Mouse (Mus musculus) adrenal gland, adult 8-10 months (tissue): ENCODE data around the gene Zfp202. TPM values are rescaled to one million over a fixed set of nuclear protein-coding genes. Genes with fewer than 3 reads are reported as not detected.
"Not testable (repeated sequence)": the region's sequence is repeated elsewhere in the genome, so short reads cannot be mapped to it uniquely, and the experiment has no call there.

Source experiments
- DNase-seq: peaks from one replicate; pipeline ENCODE4 v3.0.0; 2022
- total RNA-seq, 4 experiments: library from RNA; stranded (reverse); gene quantifications; 2 replicates each; pipeline ENCODE4 v1.2.4; 2022

Gene Zfp202
- total RNA-seq = 1 to 10 TPM; 5.8 to 8.0 (median 6.7) TPM

DNA sequence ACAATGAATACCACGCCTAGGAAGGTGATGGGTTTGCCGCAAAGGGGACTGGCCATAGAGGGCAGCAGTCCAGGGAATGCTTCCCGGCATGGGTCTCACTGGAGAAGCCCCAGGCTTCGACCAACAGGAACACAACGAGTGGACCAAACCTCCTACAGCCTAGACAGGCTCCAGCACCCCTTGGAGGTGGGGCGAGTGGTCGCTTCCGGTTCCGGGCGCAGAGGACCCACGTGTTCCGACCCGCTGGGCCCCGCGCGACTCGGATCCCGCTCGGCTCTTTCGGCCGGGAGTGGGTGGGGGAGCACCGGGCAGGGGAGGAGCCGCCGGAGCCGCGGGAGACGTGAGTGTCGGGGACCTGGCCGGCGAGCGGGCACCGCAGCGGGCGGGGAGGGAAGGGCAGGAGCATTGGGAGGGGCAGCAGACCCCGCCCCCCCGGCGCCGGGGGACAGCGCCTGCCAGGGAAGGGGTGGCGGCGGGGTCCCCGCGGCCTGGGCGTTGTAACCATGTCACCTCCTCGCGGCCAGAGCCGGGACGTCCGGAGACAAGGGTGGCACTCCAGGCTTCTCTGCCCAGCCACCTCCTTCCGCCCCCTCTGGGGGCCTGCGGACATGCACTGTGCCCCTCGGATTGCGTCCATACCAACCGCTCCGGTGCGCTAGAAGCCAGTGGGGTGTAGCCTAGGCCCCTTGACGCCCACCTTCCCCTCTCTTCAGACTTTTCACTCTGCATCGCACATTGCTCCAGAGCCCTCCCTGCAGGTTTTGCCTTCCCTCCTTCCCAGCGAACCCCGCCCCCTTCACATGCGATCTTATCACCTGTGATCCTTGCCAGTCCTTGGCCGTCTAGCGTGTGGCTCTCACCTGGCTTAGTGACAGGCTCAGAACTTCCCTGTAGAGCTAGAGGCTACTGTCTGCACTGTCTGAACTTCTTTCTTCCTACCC lies at the start of gene Zfp202:
Gene Zfp202 (plus strand): TSS at position 219 of the 941 bp plus-strand sequence.
- peak; percentile 87 for DNase-seq

DNA sequence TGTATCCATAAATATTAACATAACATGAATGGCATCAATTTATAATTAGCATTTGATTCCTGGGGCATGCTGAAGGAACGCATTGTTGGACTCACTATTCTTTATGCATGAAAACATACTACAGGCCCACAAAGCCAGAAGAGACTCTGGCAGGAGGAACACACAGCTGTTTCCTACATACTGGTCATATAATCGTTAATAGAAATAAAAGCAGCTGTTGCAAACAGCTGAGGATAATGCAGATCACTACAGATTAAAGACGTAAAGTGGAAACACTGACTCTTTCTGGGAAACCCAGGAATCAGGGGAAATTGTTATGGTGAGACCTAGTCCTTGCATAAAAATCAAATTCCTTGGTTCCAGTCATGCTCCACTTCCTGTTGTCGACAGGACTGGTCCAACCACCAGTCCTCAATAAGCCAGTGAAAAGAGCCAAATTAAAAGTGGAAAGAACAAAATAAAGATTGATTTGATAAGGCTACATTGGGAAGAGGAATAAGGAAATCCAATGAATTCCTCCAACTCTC lies 36.9 kb upstream of the Zfp202 start:
- DNase-seq = no peak

DNA sequence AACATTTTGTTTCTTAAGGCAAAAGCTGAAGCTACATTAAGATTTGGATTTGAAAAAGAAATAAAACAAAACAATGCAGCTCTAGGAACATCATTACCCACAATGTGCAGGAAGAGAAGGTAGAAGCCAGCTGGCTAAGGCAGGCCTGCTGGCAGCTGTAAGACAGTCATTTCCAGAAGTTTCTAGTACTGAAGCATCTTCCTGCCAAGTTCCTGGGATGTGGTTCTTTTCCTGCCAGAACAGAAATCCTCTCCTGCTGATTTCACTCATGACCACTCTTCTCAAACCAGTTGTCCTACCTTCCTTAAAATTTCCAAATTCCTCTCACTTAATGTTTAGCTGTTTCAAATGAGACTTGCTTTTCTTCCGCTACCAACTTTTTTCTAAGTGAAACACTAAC lies 25.7 kb upstream of the Zfp202 start:
- no peak for DNase-seq

DNA sequence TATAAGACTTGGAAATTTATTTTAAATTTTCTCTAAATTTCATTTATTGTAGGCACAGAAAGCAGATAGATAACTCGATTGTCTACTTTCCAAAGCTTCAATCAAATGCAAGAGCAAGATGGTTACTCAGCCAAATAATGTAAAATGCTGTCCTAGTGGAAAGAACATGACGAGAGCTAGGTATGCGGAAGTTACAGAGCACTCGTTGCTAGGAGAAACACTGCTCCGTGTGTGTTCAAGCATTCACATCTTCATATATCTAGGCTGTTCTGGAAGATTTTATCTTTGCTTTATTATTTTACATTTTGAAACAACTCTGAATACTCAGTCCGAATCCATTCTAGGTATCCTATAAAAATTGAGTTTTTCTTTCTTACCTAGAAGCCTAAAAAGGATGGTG lies 15.1 kb upstream of the Zfp202 start:
- DNase-seq = no peak

DNA sequence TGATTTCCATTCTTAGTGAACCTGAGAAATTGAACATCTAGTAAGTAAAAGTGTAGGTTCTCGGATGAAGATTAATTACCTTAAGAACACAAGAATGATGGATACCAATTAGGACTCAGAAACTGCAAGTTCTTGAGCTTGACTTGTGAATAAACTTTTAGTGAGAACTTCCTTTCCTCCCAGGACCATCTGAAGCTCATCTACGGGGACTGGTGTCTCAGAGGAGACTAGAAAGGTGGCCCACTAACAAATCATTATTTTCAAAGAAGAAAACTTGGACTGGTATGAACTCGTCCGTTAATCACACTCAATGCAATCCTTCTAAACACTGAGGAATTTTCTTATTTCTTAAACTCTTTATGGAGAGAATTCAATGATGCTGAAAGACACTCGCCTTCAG lies 11.5 kb upstream of the Zfp202 start, which contains the start of gene Olfr986:
Gene Olfr986 (plus strand): TSS at position 301 of the 400 bp plus-strand sequence.
- DNase-seq = no peak

DNA sequence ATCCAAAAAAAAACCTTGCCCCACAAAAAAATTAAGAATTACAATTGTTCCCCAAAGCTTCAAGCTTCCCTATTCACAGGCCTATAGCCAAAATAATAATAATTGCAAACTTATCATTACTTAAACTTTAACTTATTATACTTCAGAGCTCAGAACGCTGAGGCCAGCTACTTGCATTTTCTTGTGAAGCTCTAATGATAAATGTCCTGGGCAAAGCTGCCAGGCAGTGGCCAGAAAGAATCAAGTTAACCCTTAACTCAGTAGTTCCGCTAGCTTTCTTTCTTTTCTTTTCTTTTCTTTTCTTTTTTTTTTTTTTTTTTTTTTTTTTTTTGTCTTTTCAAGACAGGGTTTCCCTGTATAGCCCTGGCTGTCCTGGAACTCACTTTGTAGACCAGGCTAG lies 7.0 kb upstream of the Zfp202 start:
- not testable (repeated sequence) for DNase-seq

DNA sequence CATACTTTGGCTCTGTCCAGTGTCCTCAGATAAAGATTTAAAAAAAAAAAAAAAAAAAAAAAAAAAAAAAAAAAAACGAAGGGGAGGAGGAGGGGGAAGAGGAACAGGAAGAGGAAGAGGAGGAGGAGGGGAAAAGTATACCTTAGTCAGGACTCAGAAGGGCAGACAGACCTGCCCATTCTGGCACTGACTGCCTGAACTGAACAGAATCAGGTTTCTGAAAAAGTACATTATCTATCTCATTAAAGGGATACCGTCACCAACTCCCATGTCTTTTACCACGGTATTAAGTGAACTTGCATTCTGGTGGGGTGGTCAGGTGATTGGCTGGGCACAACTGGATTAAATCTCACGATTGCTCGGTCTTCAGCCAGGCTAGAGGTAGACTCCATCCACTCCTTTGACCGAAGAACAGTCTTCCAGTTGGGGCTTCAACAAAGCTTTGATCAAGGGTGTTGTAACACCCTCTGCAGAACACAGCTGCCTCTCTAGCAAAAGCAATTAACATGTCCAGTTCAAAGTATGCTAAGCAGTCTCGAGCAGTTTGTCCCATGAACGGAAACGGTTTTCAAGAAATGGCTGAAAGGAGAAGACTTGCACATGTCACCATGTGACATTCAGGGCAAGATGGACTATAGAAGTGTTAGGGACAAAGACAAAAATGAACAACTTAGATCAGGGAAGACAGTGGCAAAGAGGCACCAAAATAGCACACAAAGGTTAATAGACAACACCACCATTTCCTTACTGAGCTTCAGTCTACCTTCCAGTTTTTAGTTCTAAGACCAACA lies 835 bp upstream of the Zfp202 start:
- DNase-seq = no peak

DNA sequence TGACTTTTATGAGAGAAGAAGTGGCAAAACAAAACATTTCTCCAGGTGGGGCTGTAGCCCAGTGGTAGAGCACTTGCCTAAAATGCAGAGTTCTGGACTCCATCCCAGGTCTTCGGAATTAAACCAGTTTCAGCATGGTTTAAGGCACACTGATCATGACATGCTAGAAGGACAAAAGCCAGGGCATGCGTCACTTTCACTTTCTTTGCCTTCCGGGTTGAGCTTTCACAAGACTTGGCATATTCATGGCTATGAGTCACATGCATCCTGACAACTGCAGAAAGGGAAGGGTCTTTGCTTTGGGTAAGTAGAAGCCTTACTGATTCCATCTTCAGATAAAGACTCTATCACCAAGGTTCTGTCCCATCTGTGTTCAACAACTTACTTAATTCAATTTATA lies 3.9 kb downstream of the Zfp202 start:
- DNase-seq = peak; percentile 76

DNA sequence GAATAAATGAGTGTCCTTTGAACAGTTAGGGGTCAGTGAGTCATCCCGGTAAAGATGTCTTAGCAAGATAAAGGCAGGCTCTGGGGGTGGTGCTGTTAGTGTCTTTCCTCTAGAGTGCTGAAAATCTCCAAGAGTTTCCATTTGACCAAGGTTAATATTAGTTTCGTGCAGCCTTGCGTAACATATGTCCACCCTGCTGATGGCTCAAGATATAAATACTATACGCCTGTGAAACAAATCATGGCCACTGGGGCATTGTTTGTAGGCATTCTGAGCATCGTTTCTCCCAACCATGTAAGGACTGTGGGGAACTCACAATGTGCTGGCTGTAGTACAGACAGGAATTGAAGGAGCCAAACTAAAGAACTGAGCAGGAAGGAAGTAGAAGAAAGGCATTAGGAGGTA lies 14.4 kb downstream of the Zfp202 start:
- DNase-seq = no peak

DNA sequence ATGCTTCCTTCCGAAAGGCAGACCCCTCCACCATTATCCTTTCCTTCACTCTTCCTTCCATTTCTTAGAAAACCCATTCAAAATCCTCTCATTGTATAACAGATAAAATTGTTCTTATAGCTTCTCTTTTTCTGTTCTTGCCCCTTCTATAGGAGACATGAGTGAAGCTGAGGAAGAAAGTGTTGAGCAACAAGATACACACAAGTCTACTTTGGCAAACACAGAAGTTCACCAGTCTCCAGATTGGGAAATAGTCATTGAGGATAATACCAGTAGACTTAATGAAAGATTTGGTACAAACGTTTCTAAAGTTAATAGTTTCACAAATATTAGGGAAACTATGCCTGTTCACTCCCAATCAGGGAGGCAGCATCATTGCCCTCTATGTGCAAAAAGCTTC lies 18.6 kb downstream of the Zfp202 start:
- DNase-seq = no peak

DNA sequence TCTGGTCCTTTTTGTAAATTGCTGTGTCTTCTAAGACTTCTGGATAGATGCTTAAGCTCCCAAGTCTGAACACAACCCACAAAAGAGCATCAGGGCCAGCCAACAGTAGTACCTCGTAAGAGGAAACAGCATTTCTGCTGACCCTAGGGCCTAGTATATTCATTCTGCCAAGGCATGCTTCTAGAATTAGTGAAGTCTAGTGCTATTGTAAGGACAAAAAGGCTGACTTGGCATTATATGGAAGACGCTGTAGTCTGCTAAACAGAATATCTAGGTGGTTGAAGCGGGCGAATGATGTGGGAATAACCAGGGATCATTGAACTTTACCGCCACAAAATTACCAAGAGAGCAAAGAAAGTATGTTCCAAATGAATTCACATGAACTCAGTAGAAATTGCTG lies 21.9 kb downstream of the Zfp202 start:
- DNase-seq = no peak

DNA sequence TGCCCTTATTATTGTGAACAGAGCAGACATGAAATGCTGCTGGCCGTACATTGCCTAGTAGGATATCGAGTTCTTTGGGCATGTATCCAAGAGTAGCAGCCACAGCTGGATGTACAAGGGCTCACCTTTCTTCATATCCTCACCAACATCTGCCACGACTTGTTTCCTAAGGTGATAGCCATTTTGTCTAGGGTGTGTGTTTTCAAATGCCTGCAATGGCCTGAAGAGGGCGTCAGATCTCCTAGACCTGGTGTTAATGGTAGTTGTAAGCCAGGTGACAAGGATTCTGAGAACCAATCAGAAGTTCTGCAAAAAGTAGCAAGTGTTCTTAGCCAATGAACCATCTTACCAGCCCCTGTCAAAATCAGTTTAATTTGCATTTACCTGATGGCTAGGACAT lies 24.5 kb downstream of the Zfp202 start:
- DNase-seq = no peak

DNA sequence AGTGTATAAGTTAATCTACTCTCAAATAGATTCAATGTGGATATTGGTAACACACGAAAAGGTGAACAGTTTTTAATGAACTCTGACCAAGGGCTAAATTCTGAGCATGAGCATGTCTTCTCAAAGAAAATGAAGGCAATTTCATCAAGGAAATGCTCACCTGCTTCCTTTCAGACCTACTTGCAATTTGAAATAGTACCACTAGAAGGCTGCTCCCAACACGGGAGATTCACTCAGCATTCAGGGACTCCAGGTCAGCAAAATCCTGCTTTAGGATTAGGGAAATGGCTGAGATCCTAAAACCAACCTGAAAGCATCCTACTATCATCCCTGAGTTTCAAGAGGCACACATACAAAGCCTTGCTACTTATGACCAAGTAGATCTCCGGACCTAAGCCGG lies 32.2 kb downstream of the Zfp202 start:
- DNase-seq = no peak

DNA sequence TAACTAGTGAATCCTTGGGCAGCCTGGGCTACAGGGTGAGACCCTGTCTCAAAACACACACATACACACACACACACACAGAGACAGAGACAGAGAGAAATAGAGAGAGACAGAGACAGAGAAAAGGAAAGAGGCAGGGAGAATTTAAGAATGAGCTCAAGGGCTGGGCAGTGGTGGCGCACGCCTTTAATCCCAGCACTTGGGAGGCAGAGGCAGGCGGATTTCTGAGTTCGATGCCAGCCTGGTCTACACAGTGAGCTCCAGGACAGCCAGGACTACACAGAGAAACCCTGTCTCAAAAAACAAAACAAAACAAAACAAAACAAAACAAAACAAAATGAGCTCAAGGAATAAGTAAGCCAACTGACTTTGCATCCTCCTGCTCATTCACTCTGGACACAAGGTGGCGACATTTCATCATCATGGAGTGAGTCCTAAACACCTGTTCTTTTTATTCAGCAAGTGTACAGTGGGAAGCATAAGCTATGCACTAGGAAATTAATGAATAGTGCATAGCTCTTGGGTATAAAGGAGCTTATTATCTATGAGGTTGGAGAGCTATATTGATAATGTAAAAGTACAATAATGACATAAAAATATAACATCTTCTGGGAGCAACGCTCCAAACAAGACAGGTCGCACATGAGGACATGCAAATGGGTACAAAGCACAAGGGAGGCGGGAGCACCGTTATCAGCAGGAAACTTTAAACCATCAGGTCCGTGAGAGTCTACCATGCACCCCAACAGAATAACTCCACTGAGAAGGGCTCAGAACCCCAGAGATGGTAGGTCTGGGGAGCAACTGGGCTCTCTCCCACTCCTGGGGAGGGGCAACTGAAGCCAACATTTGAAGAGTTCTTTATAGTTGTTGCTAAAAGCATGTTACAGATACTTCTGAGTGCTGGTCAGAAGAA lies 36.0 kb downstream of the Zfp202 start:
- DNase-seq = no peak

DNA sequence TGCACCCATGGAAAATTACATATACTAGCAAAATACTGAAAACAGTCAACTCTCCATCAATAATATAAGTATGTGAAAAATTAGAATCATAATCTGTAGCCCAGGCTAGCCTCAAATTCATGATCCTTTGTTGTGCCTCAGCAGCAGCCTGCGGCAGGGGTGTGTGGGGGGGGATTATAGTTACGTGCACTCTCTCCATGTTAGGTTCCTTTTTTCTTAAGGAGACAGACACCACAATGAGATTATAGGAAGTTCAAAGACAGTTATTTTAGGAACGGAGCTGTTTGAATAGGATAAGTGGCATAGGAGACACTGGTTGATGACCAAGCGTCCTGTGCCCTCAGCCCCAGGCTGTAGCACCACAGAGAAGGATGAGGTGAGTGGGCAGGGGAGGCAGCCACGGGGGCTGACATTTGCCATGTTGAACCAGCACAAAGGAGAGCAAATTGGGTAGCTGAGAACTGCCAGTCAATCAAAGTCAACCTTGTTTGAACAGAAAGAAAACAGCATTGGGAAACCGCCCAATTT lies 36.8 kb downstream of the Zfp202 start:
- DNase-seq = no peak

DNA sequence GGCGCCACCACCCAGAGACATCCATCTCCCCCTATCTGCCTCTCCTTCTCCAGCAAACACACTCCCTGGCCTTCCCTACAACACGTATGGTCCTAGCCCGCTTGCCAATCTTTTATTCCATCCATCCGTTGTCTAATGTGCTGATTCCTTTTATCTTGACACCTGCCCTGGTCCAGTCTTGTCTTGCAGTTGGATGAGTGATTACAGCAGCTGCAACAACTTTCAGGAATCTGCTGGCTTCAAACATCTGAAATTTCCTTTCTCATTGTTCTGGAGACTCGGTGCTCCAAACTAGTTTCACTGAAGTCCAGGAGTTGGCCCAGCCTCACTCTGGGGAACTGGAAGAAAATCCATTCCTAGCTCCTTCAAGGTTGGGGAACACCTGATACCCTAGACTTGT lies 37.4 kb downstream of the Zfp202 start:
- DNase-seq = no peak

DNA sequence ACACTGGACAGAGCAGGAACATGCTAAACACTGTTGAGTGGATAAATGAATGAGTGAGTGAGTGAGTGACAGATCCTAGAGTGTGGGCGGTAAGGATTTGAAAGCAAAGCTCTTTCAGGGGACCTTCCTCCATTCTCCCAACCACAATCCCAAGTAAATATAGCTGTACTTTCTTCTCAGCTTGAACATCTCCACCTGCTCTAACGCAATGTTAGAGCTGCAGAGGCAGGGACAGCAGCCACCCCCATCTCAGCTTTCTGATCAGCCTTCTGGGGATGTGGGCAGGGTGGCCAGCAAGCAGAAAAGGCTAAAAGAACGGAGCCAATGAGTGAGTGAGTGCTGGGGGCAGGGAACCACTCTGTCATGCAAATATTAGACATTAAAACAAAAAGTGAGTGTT lies 38.9 kb downstream of the Zfp202 start:
- no peak for DNase-seq

DNA sequence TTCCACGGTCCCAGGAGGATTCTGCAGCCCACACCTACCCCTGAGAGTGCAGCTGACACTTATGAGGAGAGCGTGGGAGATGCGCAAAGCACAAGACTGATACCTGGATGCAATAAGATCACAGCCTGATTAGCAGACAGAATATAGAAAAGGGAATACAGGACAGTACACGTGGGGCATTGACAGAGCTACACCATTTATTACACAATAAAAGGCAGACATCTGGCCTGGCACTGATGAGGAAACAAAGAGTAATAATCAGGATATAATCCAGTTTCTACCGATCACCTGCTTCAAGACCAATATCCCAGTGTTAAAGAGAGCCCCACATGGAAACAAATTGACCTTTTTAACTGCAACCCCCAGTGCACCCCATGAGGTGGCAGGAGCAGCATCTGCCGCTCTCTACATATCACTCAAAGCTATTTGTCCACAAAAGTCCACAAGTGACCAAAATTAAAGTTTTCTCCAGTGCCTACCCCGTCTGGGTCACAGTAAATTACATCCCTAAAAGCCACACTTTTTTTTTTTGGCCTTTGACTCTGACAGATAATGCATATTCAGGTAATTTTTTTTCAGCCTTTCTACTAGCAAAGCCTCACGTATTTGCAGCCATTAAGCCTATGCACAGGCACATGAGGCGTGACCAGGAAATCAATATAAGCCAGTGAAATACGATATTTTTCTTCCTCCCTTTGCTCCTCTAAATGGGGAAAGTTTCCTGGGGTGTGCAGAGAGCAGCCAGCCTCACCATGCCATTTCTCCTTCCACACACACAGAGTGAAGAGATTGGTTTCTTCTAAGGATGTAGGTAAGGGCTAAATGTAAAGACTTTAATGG lies 42.3 kb downstream of the Zfp202 start:
- no peak for DNase-seq

DNA sequence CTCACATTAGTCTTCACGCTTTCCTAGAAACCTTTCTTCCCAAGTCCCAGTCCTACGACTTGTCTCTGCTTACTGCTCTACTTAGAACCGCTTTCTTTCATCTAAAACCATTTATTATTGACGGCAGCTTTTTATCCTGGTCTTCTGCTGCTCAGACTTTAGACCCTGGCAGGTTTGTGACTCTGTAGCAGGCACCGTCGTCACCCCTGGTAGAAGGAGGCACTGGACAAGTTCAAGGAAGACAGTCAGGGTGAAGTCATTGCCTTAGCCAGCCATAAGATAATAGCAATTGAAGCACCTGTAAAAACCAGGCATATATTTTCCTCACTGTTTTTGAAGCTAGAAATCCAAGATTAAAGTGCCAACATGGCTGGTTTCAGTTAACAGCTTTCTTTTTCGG lies 43.1 kb downstream of the Zfp202 start:
- DNase-seq = no peak

DNA sequence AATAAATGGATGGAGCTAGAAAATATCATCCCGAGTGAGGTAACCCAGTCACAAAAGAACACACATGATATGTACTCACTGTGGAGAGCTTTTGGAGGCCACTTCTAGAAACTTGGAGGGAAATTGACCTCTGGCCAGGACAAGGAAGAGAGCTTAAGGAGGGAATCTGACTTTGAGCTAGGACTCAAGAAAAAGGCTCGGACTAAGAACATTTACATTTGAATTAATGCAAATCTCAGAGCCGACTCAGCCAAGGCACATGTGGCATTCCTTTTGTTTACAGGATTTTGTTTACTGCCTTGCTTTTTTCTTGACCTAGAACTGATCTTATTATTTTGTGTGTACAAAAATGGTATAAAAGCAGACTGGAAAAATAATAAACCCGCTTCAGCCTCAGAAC lies 47.6 kb downstream of the Zfp202 start:
- DNase-seq = no peak

DNA sequence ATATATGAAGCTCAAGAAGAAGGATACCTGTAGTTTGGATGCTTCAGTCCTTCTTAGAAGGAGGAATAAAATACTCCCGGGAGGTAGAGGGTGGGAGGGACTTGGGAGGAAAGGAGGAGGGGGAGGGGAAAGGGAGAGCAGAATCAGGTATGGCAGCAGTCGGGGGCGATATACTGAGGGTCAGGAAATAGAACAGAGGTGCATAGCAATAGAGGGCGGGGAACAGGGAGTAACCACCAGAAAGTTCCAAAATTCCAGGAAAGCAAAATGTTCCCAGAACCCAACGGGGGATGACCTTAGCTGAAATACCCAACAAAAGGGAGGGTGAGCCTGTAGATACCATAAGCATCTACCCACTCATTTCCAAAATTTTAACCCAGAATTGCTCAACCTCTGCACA lies 48.2 kb downstream of the Zfp202 start:
- no peak for DNase-seq
